Mouse (Mus musculus) skeletal muscle tissue, adult 2 months (tissue): ENCODE results near the gene Rnase1.
"Not testable (repeated sequence)": the region's sequence is repeated elsewhere in the genome, so short reads cannot be mapped to it uniquely, and the experiment has no call there.

Experiments used
- DNase-seq: peaks from one replicate; pipeline ENCODE4 v3.0.0-alpha.2; 2012; ENCODE audit warnings: low read depth, low spot score

Gene Rnase1

GRCm38 (mm10) chr14:51142119-51142518 is 4.5 kb downstream of the Rnase1 start:
- DNase-seq: no peak

GRCm38 (mm10) chr14:51140342-51140741 is 6.2 kb downstream of the Rnase1 start:
- DNase-seq: no peak

- DNase-seq: no peak
Measured at GRCm38 (mm10) chr14:51132372-51132771, 14.2 kb downstream of the Rnase1 start.

GRCm38 (mm10) chr14:51131086-51131815 is 15.3 kb downstream of the Rnase1 start:
- DNase-seq: no peak

GRCm38 (mm10) chr14:51130315-51130940 is 16.2 kb downstream of the Rnase1 start:
- DNase-seq: no peak

- no peak for DNase-seq
Measured at GRCm38 (mm10) chr14:51129624-51129975, 17.0 kb downstream of the Rnase1 start.

GRCm38 (mm10) chr14:51128775-51129623 is 17.6 kb downstream of the Rnase1 start:
- peak; percentile 25 for DNase-seq

- DNase-seq: peak; percentile 9
Measured at GRCm38 (mm10) chr14:51127648-51128258, 18.8 kb downstream of the Rnase1 start.

GRCm38 (mm10) chr14:51125684-51126083 is 20.9 kb downstream of the Rnase1 start:
- no peak for DNase-seq

- DNase-seq: no peak
Measured at GRCm38 (mm10) chr14:51113916-51114560, 32.5 kb downstream of the Rnase1 start, which contains the start of gene Eddm3b. Gene Eddm3b (plus strand): TSS chr14:51114426.

GRCm38 (mm10) chr14:51113476-51113875 is 33.1 kb downstream of the Rnase1 start:
- DNase-seq: no peak

- DNase-seq: no peak
Measured at GRCm38 (mm10) chr14:51111966-51112365, 34.6 kb downstream of the Rnase1 start.

- DNase-seq: no peak
Measured at GRCm38 (mm10) chr14:51106449-51106967, 40.1 kb downstream of the Rnase1 start.

GRCm38 (mm10) chr14:51104366-51104765 is 42.2 kb downstream of the Rnase1 start:
- DNase-seq: no peak

GRCm38 (mm10) chr14:51103217-51103616 is 43.4 kb downstream of the Rnase1 start:
- no peak for DNase-seq

- no peak for DNase-seq
Measured at GRCm38 (mm10) chr14:51101284-51101683, 45.3 kb downstream of the Rnase1 start.

GRCm38 (mm10) chr14:51098921-51099320 is 47.7 kb downstream of the Rnase1 start:
- DNase-seq: no peak

- DNase-seq: not testable (repeated sequence)
Measured at GRCm38 (mm10) chr14:51098300-51098699, 48.3 kb downstream of the Rnase1 start.

- DNase-seq: no peak
Measured at GRCm38 (mm10) chr14:51095736-51096524, 50.7 kb downstream of the Rnase1 start.
